ENCODE assay signal across 8 mouse cellular contexts in genomic region chr13:49652481-49653179, GRCm38 (mm10). TPM values are rescaled to one million over a fixed set of nuclear protein-coding genes. Genes with fewer than 3 reads are reported as not detected.
DNase-seq lines count a peak whose midpoint lies in the region; ATAC-seq and TF ChIP-seq lines count a peak whose summit lies in the region.

Gene Cenpp (minus strand): TSS chr13:49652785.
Gene Nol8 (plus strand): TSS chr13:49653078.

- no peak within 1 kb of the TSS for H3K27ac ChIP-seq in cortical plate, adult 2 months (ENCODE audit: insufficient read depth, low read length)

- peak; percentile 96 to 98 for DNase-seq in gastrocnemius, adult 8-10 months (ENCODE audit: low spot score in 2 of 2)
- DNase-seq in hindlimb bud, embryonic 11.5 days (ENCODE audit: extremely low spot score, low read depth, low spot score), result peak; percentile 99
- peak; percentile 98 for DNase-seq in left cerebral cortex, adult 8-10 months (ENCODE audit: low spot score in 2 of 2)
- DNase-seq in right cerebral cortex, postnatal 10 days (ENCODE audit: low spot score in 2 of 2), result peak; percentile 99 to 100
- peak; percentile 98 for DNase-seq in urinary bladder, postnatal 25 days (ENCODE audit: low spot score)

- H3K9me3 ChIP-seq in megakaryocyte, embryonic 14.5 days, result no peaks in the 10 kb centered on the region

- ATAC-seq in activated CD4-positive, CD25-positive, alpha-beta regulatory T cell, adult 4 months, result peak; percentile 96

- no peaks in the 10 kb centered on the region for H3K4me1 ChIP-seq in cortical plate, adult 2 months (ENCODE audit: control insufficient read depth, insufficient read depth, low read length)
- H3K4me1 ChIP-seq in megakaryocyte, embryonic 14.5 days, result peaks cover 32% of the 10 kb centered on the region

- TF ChIP-seq POLR2A in cortical plate, adult 2 months (IDR thresholded peaks at IDR 0.05; ENCODE audit: extremely low read depth, insufficient read depth, low read length), result no peak

- no peak for TF ChIP-seq CTCF in cortical plate, adult 2 months (IDR thresholded peaks at IDR 0.05; ENCODE audit: extremely low read depth, insufficient read depth, low read length)

- H3K27me3 ChIP-seq in megakaryocyte, embryonic 14.5 days (replicated peaks), result no peaks in the 10 kb centered on the region

- peaks cover 26% of the 10 kb centered on the region for H3K36me3 ChIP-seq in megakaryocyte, embryonic 14.5 days (replicated peaks; ENCODE audit: low read length)

- peak within 1 kb of the TSS; percentile 48 for H3K4me3 ChIP-seq in cortical plate, adult 2 months (ENCODE audit: insufficient read depth, low read length)
- H3K4me3 ChIP-seq in megakaryocyte, embryonic 14.5 days (replicated peaks), result peak within 1 kb of the TSS; percentile 91

RNA-seq across cellular contexts. Expression of gene Cenpp, which starts in this region (rescaled TPM):
- 10 to 100 TPM in 1 of 2 experiments, 1 to 10 TPM in 1; 8.9 to 10.0 TPM for polyA plus RNA-seq in activated CD4-positive, CD25-positive, alpha-beta regulatory T cell, adult 4 months (2017; shearing (Covaris generic))
- 0.92 and 1.1 TPM in 2 replicates for polyA plus RNA-seq in cortical plate, adult 2 months (2012; rRNA removed)
- total RNA-seq in gastrocnemius, adult 8-10 months (2022), result 1 to 10 TPM in 2 of 4 experiments, under 1 TPM in 2; 0.67 to 1.8 (median 0.94) TPM
- 1 to 10 TPM; 1.1 to 1.5 (median 1.3) TPM for total RNA-seq in left cerebral cortex, adult 8-10 months (2022)
- polyA plus RNA-seq in megakaryocyte, embryonic 14.5 days (2012; ENCODE audit: insufficient read depth, low replicate concordance), result 1.8 TPM in 1 of 2 replicates, not detected in the other

RNA-seq across cellular contexts. Expression of gene Nol8, which starts in this region (rescaled TPM):
- polyA plus RNA-seq in activated CD4-positive, CD25-positive, alpha-beta regulatory T cell, adult 4 months (2017; shearing (Covaris generic)), result 10 to 100 TPM; 40.7 to 42.2 TPM
- polyA plus RNA-seq in cortical plate, adult 2 months (2012; rRNA removed), result 10.6 and 11.3 TPM in 2 replicates
- total RNA-seq in gastrocnemius, adult 8-10 months (2022), result 10 to 100 TPM; 12.0 to 16.5 (median 13.6) TPM
- 10 to 100 TPM; 21.7 to 25.9 (median 24.8) TPM for total RNA-seq in left cerebral cortex, adult 8-10 months (2022)
- 0.41 and 1.3 TPM in 2 replicates for polyA plus RNA-seq in megakaryocyte, embryonic 14.5 days (2012; ENCODE audit: insufficient read depth, low replicate concordance)
